Comparison of ENCODE assay signal across 8 mouse cellular contexts in genomic region chr11:44612681-44613410, GRCm38 (mm10). TPM values are rescaled to one million over a fixed set of nuclear protein-coding genes. Genes with fewer than 3 reads are reported as not detected.
A peak's percentile ranks its signal among the peaks of the same experiment; 100 is the strongest.
DNase-seq lines count a peak whose midpoint lies in the region; ATAC-seq and TF ChIP-seq lines count a peak whose summit lies in the region.

No protein-coding gene starts in this region.

- 0 out of 2 replicates have a peak overlapping the region, but pooled peaks have one; percentile 36 for H3K27ac ChIP-seq in heart, postnatal 0 days (ENCODE audit: low read depth)
- peak overlapping the region; percentile 86 for H3K27ac ChIP-seq in limb, embryonic 10.5 days
- no peak overlapping the region for H3K27ac ChIP-seq in thymus, adult 2 months (ENCODE audit: control insufficient read depth, insufficient read depth, low read length)

- no peak for TF ChIP-seq POLR2A in thymus, adult 2 months (IDR thresholded peaks at IDR 0.05; ENCODE audit: control insufficient read depth, extremely low read depth, insufficient read depth, low read length, poor library complexity)

- peak overlapping the region; percentile 43 for H3K4me3 ChIP-seq in heart, postnatal 0 days (ENCODE audit: low read depth, low read length)
- peak overlapping the region; percentile 51 for H3K4me3 ChIP-seq in limb, embryonic 10.5 days
- H3K4me3 ChIP-seq in thymus, adult 2 months (ENCODE audit: control insufficient read depth, insufficient read depth, low read length), result no peak overlapping the region

- H3K27me3 ChIP-seq in heart, postnatal 0 days (ENCODE audit: control insufficient read depth, insufficient read depth, low read length), result peaks cover 54% of the 10 kb centered on the region
- H3K27me3 ChIP-seq in limb, embryonic 10.5 days (ENCODE audit: low read depth, poor library complexity, severe bottlenecking), result peaks cover 61% of the 10 kb centered on the region
- H3K27me3 ChIP-seq in thymus, adult 2 months (ENCODE audit: control insufficient read depth, insufficient read depth, low read length), result peaks cover 14% of the 10 kb centered on the region; the same call in 1 of the 2 replicates

- TF ChIP-seq EP300 in heart, postnatal 0 days (IDR thresholded peaks at IDR 0.05; ENCODE audit: low read depth), result no peak

- no peak for TF ChIP-seq CTCF in heart, postnatal 0 days (IDR thresholded peaks at IDR 0.05; ENCODE audit: low read depth)
- no peak for TF ChIP-seq CTCF in thymus, adult 2 months (IDR thresholded peaks at IDR 0.05; ENCODE audit: borderline replicate concordance, control insufficient read depth, extremely low read depth, insufficient read depth, low read length, poor library complexity)

- DNase-seq in adrenal gland, adult (ENCODE audit: inconsistent age in 2 of 2, low spot score in 1 of 2), result peak; percentile 40 to 76
- no peak for DNase-seq in adrenal gland, adult 8-10 months
- peak; percentile 50 for DNase-seq in embryo, embryonic 11 days
- DNase-seq in heart, postnatal 0 days (ENCODE audit: low spot score), result no peak
- peak; percentile 67 for DNase-seq in limb, embryonic 10.5 days (ENCODE audit: low spot score)
- DNase-seq in naive thymus-derived CD4-positive, alpha-beta T cell, adult 2 months (ENCODE audit: low read depth), result peak; percentile 13
- DNase-seq in ovary, postnatal 10 days (ENCODE audit: low spot score), result no peak
- no peak for DNase-seq in thymus, adult 2 months

- H3K4me1 ChIP-seq in heart, postnatal 0 days (ENCODE audit: control insufficient read depth, insufficient read depth), result peaks cover 5% of the 10 kb centered on the region; the same call in 1 of the 2 replicates
- peaks cover 42% of the 10 kb centered on the region for H3K4me1 ChIP-seq in limb, embryonic 10.5 days
- peaks cover 4% of the 10 kb centered on the region for H3K4me1 ChIP-seq in thymus, adult 2 months (replicated peaks; ENCODE audit: control insufficient read depth, insufficient read depth, low read length)

- H3K9me3 ChIP-seq in heart, postnatal 0 days (replicated peaks; ENCODE audit: control insufficient read depth, low read length), result no peaks in the 10 kb centered on the region
- H3K9me3 ChIP-seq in limb, embryonic 10.5 days (replicated peaks), result no peaks in the 10 kb centered on the region

- peak overlapping the region; percentile 31; the same call in 1 of the 2 replicates for H3K9ac ChIP-seq in heart, postnatal 0 days (replicated peaks; ENCODE audit: low read depth, low read length)

- ATAC-seq in heart, postnatal 0 days (ENCODE audit: insufficient read depth, low read depth), result no peak

- WGBS in heart, postnatal 0 days, result 3% methylated on average over 38 of the region's 38 CpGs
- 1% methylated on average over 38 of the region's 38 CpGs for WGBS in limb, embryonic 10.5 days
- WGBS in thymus, adult 2 months, result 4% methylated on average over 38 of the region's 38 CpGs

- peak overlapping the region; percentile 68 for H3K4me2 ChIP-seq in heart, postnatal 0 days (ENCODE audit: low read depth, low read length)

- H3K36me3 ChIP-seq in heart, postnatal 0 days (replicated peaks; ENCODE audit: control insufficient read depth, insufficient read depth, low read length), result no peaks in the 10 kb centered on the region
- no peaks in the 10 kb centered on the region for H3K36me3 ChIP-seq in limb, embryonic 10.5 days
- no peaks in the 10 kb centered on the region for H3K36me3 ChIP-seq in thymus, adult 2 months (ENCODE audit: control insufficient read depth, insufficient read depth, low read length)

RNA-seq across cellular contexts. Expression of gene Ebf1, which starts 4.3 kb away (rescaled TPM):
- 10 to 100 TPM; 14.1 to 32.8 (median 23.1) TPM for total RNA-seq in adrenal gland, adult 8-10 months (2022)
- 8.1 and 12.8 TPM in 2 replicates for total RNA-seq in heart, postnatal 0 days (2014; rRNA removed; ENCODE audit: low replicate concordance)
- polyA plus RNA-seq in heart, postnatal 0 days (2015; fragmentation: Nextera tagmentation; extraction: Ambion mirVana), result 10.4 and 10.5 TPM in 2 replicates
- polyA plus RNA-seq in limb, embryonic 10.5 days (2016; fragmentation: Nextera tagmentation; extraction: Ambion mirVana), result 7.4 and 23.8 TPM in 2 replicates
- polyA plus RNA-seq in thymus, adult 2 months (2012; rRNA removed), result 4.4 and 5.0 TPM in 2 replicates

Comparison
In these comparisons a context has a peak if more than half of its experiments do, and no peak if none do; other contexts are left out.
1. DNase-seq: peak in adrenal gland, adult (2 of 2), embryo, embryonic 11 days (single experiment), limb, embryonic 10.5 days (single experiment) and naive thymus-derived CD4-positive, alpha-beta T cell, adult 2 months (single experiment); none in adrenal gland, adult 8-10 months (single experiment), heart, postnatal 0 days (single experiment), ovary, postnatal 10 days (single experiment) and thymus, adult 2 months (single experiment).